Mouse (Mus musculus) liver, embryonic 16.5 days (tissue): ENCODE measurements around the gene Tmem246. TPM values are rescaled to one million over a fixed set of nuclear protein-coding genes. Genes with fewer than 3 reads are reported as not detected.
"Not testable (repeated sequence)": the region's sequence is repeated elsewhere in the genome, so short reads cannot be mapped to it uniquely, and the experiment has no call there.

ENCODE experiments used
- ATAC-seq: fragments of 200-750 bp; cut with Nextera tagmentation; 2 replicates; pipeline ENCODE4 v1.8.0; 2017; ENCODE audit warnings: low read depth, mild to moderate bottlenecking, moderate number of reproducible peaks, moderate library complexity
- H3K27ac ChIP-seq: fragments of 300-500 bp; sonication (generic); 2 replicates; pipeline ENCODE4 v1.5.1; 2014; ENCODE audit warnings: mild to moderate bottlenecking, low read length
- H3K27me3 ChIP-seq: fragments of 300-500 bp; sonication (generic); 2 replicates; pipeline ENCODE4 v1.6.1; 2014; ENCODE audit warnings: low read depth, low read length, mixed read lengths; ENCODE audit not compliant: control insufficient read depth, insufficient read depth
- H3K36me3 ChIP-seq: fragments of 300-500 bp; sonication (generic); 2 replicates; pipeline ENCODE4 v1.6.1; 2014; ENCODE audit warnings: mild to moderate bottlenecking; ENCODE audit not compliant: control insufficient read depth, insufficient read depth
- H3K4me1 ChIP-seq: fragments of 300-500 bp; sonication (generic); 2 replicates; pipeline ENCODE4 v1.6.1; 2014; ENCODE audit warnings: low read depth, low read length, mixed read lengths; ENCODE audit not compliant: control insufficient read depth
- H3K4me2 ChIP-seq: fragments of 300-500 bp; sonication (generic); 2 replicates; pipeline ENCODE4 v1.6.1; 2014; ENCODE audit warnings: low read depth, low read length, mixed read lengths
- H3K4me3 ChIP-seq: fragments of 300-500 bp; sonication (generic); 2 replicates; pipeline ENCODE4 v1.5.1; 2014; ENCODE audit warnings: low read depth, mild to moderate bottlenecking, low read length
- H3K9ac ChIP-seq: fragments of 300-500 bp; sonication (generic); 2 replicates; pipeline ENCODE4 v1.6.1; 2014; ENCODE audit warnings: low read depth, low read length
- H3K9me3 ChIP-seq: fragments of 300-500 bp; sonication (generic); replicated peaks from 2 replicates; pipeline ENCODE4 v1.6.1; 2016; ENCODE audit warnings: low read length; ENCODE audit not compliant: control insufficient read depth
- WGBS: fragments of 180-500 bp; shearing (Covaris S2); extraction: QIAGEN DNeasy Blood & Tissue Kit; methylation state at CpG from one replicate; pipeline ENCODE4 v1.1.7; 2014; ENCODE audit not compliant: insufficient replicate concordance; 5-methylcytosine and 5-hydroxymethylcytosine counted together
- polyA plus RNA-seq: library from polyadenylated mRNA; unstranded; fragments of >200 nt; fragmentation: Nextera tagmentation; extraction: Ambion mirVana; gene quantifications from 2 replicates; pipeline ENCODE4 v1.2.1, GENCODE M21; 2015

The Tmem246 gene
- 5.6 and 6.1 TPM in 2 replicates for polyA plus RNA-seq

DNA sequence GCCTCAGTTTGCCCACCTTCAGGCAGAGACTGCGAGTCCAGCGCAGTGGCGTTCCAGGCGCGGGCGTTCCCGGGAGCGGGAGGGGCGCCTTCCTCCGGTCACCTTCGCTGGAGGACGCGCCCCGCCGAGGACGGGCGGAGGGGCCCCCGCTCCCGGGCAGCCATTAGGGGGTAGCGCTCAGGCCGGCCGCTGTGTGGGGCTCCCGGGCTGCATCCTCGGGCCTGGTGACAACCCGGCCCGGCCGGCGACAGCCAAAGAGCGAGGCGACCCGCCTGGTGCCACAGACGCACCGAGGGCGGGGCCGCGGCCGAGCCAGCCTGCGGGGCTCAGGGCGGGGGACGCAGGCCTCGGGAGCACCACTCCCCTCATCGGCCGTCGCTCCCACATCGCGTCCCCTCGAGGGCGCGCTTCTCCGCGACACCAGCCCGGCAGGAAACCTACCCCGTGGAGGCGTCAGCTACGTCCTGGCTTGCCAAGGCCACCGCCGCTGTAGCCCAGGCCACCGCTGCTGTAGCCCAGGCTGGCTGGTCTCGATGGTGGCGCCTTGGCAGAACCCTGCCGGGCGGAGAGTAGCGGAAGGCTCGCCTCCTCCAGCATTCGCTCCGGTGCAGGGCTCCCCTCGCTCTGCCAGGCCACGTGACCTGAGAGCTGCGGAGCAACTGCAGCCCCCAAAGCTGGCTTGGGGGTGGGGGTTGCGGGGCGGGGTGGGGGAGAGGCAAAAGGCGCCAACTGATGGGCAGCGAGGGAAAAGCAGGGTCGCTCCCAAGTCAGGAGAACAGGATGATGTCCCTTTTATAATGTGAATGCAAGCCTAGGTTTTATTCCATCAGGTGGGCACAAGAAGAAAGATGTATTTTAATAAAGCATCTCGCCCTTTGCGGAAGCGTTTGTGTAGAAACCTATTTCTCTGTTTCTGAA, at the start of gene Tmem246:
TSS of gene Tmem246 (minus strand) at position 694 of the 918 bp plus-strand sequence.
- Histone ChIP-seq H3K9me3 (no peaks in the 10 kb centered on the region), H3K27ac (peak within 1 kb of the TSS; percentile 44), H3K9ac (peak within 1 kb of the TSS; percentile 67), H3K4me1 (peaks cover 8% of the 10 kb centered on the region), H3K36me3 (no peaks in the 10 kb centered on the region), H3K4me3 (peak within 1 kb of the TSS; percentile 76), H3K4me2 (peak within 1 kb of the TSS; percentile 91), H3K27me3 (peaks cover 2% of the 10 kb centered on the region; the same call in 1 of the 2 replicates)
- WGBS: under 1% methylated on average over 74 of the region's 77 CpGs
- ATAC-seq: peak; percentile 90

DNA sequence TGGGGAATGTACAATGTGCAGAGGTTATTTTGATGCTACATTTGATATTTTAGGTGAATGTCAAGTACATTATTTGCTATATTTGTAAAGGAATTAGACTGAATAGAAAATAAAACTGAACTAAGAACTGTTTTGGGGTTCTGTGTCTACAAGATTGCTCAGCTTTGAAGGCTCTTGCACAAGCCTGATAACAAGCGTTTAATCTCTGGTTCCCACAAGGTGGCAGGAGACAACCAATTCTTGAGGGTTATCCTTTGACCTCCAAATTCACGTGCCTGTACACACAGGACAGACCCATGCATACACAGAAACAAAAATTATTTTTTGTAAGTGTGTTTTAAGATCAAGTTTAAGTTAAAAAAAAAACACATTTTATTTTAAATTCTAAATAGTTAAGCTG, 42.2 kb upstream of the Tmem246 start:
- Histone ChIP-seq H3K9me3 (no peaks in the 10 kb centered on the region), H3K36me3 (peaks cover 34% of the 10 kb centered on the region), H3K4me1 (no peaks in the 10 kb centered on the region), H3K27ac (no peak overlapping the region), H3K27me3 (no peaks in the 10 kb centered on the region), H3K4me2 (no peak overlapping the region), H3K9ac (no peak overlapping the region), H3K4me3 (no peak overlapping the region)
- ATAC-seq: peak; percentile 74
- 9% methylated on average over 2 of the region's 2 CpGs for whole genome bisulfite sequencing

DNA sequence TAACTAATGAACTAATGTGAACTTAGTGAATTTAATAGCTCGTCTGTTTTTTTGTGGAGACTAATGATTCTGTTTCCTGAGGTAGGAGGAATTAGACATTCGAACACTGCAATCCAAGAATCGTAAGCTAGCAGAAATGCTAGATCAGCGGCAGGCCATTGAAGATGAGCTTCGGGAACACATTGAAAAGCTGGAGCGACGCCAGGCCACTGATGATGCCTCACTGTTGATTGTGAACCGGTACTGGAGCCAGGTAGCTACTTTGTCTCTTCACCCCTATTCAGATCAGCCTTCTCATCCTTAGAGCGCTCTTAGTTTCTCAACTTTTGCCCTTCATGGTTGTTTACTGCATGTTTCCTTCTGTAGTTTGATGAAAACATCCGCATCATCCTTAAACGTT, 40.1 kb upstream of the Tmem246 start:
- Histone ChIP-seq H3K36me3 (peaks cover 27% of the 10 kb centered on the region), H3K27ac (no peak overlapping the region)
- ATAC-seq: no peak

DNA sequence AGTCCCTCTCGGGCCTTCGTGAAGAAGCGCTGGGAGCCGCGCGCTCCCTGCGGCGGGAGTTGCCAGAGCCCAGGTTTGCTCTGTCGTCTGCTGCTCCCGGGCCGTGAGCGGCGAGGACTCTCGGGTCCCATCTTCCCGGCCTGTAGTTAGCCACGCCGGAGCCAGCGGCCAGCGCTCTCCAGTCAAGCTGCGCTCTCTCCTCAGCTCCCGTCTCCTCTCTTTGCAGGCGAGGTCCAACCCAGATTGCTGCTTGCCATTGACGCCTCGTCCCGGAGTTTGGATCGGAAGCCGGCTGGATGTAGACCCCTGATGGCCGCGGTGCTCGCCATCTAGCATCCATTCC, 34.4 kb upstream of the Tmem246 start:
- Histone ChIP-seq H3K9me3 (no peaks in the 10 kb centered on the region), H3K9ac (peak overlapping the region; percentile 94), H3K36me3 (peaks cover 14% of the 10 kb centered on the region; the same call in 1 of the 2 replicates), H3K4me1 (peaks cover 5% of the 10 kb centered on the region; the same call in 1 of the 2 replicates), H3K4me2 (peak overlapping the region; percentile 91), H3K27ac (peak overlapping the region; percentile 91), H3K4me3 (peak overlapping the region; percentile 96), H3K27me3 (no peaks in the 10 kb centered on the region)
- peak; percentile 53; the same call in 1 of the 2 replicates for ATAC-seq
- 0% methylated on average over 30 of the region's 30 CpGs for WGBS

More for the DNA sequence above, 40.1 kb upstream of the Tmem246 start:
- H3K9ac ChIP-seq: no peak overlapping the region
- 73% methylated on average over 11 of the region's 11 CpGs for WGBS
- peaks cover 2% of the 10 kb centered on the region; the same call in 1 of the 2 replicates for H3K4me1 ChIP-seq
- no peak overlapping the region for H3K4me2 ChIP-seq
- H3K4me3 ChIP-seq: no peak overlapping the region
- H3K27me3 ChIP-seq: no peaks in the 10 kb centered on the region
- no peaks in the 10 kb centered on the region for H3K9me3 ChIP-seq

DNA sequence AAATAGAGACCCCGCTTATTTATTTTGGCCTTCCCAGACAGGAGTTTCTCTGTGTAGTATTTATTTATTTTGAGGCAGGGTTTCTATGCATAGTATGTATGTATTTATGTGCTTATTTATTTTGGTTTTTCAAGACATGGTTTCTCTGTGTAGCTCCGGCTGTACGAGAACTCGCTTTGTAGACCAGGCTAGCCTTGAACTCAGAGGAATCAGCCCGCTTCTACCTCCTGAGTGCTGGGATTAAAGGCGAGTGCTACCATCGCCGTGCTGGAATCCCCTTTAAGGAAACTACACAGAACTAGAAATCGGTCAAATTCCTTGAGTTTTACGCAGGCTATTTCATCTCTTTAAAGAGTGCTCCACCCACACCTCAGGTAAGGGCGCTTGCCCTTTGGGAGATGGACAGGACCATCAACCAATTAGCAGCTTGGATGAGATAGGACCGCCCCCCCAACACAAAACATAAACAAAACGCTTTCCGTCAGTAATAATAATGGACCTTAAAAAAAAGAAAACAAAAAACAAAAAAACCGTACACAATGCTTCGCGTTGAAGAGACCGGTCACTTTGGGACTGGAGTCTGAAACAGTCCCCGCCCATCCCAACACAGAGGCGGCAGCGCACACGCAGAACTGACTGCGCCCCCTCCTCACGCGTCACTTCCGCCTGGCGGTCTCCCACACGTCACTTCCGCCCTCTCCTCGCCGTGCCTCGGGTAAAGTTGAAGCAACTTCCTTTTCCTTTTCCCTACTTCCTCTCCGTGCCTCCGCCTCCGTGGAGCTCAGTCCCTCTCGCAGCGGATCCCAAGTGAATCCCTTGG, 33.9 kb upstream of the Tmem246 start, which contains the start of gene Rnf20:
TSS of gene Rnf20 (plus strand) at position 688 of the 820 bp plus-strand sequence.
- Histone ChIP-seq H3K27ac (peak within 1 kb of the TSS; percentile 91), H3K4me3 (peak within 1 kb of the TSS; percentile 96), H3K4me2 (peak within 1 kb of the TSS; percentile 91), H3K36me3 (peaks cover 10% of the 10 kb centered on the region; the same call in 1 of the 2 replicates), H3K9ac (peak within 1 kb of the TSS; percentile 94), H3K4me1 (peaks cover 5% of the 10 kb centered on the region; the same call in 1 of the 2 replicates), H3K9me3 (no peaks in the 10 kb centered on the region), H3K27me3 (no peaks in the 10 kb centered on the region)
- WGBS: 3% methylated on average over 37 of the region's 37 CpGs
- peak; percentile 96 for ATAC-seq

DNA sequence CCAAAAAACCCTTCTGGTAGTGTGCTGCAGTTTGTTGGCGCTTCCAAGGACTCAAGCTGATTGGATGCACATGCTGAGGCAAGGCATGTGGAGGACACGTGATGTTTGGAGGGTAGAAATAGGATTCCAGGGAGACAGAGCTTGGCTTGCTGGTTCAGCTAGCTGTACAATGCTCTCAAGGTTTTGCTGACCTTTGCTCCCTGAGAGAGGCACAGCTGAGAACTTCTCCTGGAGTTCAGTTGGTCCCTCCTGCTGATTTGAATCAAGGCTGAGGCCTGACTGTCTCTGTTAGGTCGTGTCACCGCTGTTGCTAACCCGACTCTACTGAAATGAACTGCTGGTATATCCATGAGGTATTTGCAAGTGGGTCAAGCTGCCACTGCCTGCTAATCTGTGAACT, 31.3 kb upstream of the Tmem246 start:
- Histone ChIP-seq H3K9me3 (no peaks in the 10 kb centered on the region), H3K4me3 (no peak overlapping the region), H3K4me2 (no peak overlapping the region), H3K27ac (no peak overlapping the region), H3K9ac (no peak overlapping the region), H3K27me3 (no peaks in the 10 kb centered on the region), H3K36me3 (no peaks in the 10 kb centered on the region), H3K4me1 (peaks cover 7% of the 10 kb centered on the region; the same call in 1 of the 2 replicates)
- ATAC-seq: no peak
- WGBS: 78% methylated on average over 5 of the region's 5 CpGs

DNA sequence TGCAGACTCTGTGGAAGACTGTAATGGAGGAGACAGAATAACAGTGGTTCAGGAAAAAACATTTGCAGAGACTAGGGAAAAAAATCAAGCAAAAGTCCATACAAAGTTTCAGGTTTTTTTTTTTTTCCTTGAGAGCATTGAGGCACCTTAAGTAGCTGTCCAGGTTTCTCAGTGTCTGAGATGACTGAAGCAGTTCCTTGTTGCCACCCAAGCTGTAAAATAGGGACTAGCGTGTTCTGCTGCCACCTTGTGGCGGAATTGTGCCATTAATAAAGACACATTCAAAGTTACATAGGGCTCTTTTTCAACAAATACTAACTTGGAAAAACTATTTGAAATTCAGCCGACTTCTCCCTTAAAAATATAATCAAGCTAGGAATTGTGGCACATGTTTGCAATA, 29.3 kb upstream of the Tmem246 start:
- Histone ChIP-seq H3K4me3 (no peak overlapping the region), H3K27ac (no peak overlapping the region), H3K36me3 (no peaks in the 10 kb centered on the region), H3K27me3 (no peaks in the 10 kb centered on the region), H3K9ac (no peak overlapping the region), H3K4me1 (peaks cover 2% of the 10 kb centered on the region; the same call in 1 of the 2 replicates), H3K9me3 (no peaks in the 10 kb centered on the region), H3K4me2 (no peak overlapping the region)
- WGBS: 1% methylated on average over 3 of the region's 3 CpGs
- no peak for ATAC-seq

DNA sequence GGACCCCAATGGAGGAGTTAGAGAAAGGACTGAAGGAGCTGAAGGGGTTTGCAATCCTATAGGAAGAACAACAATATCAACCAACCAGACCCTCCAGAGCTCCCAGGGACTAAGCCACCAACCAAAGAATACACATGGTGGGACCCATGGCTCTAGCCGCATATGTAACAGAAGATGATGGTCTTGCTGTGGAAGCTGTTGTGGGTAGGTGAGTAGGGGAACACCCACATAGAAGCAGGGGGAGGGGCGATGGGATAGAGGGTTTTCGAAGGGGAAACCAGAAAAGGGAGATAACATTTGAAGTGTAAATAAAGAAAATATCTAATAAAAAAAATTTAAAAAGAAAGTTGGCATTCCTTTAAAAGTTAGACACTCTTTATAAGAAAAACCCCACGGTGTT, 27.3 kb upstream of the Tmem246 start:
- 43% methylated on average over 4 of the region's 4 CpGs for WGBS
- H3K4me3 ChIP-seq: not testable (repeated sequence)
- ATAC-seq: peak; percentile 30; the same call in 1 of the 2 replicates

More for the DNA sequence above, 27.3 kb upstream of the Tmem246 start:
- not testable (repeated sequence) for H3K27ac ChIP-seq, H3K27me3 ChIP-seq, H3K9me3 ChIP-seq, H3K4me1 ChIP-seq, H3K9ac ChIP-seq, H3K4me2 ChIP-seq, H3K36me3 ChIP-seq
